Mouse (Mus musculus) heart, postnatal 4 days (tissue): ENCODE measurements around the gene Gm10188. TPM values are rescaled to one million over a fixed set of nuclear protein-coding genes. Genes with fewer than 3 reads are reported as not detected.

ENCODE experiments used
- DNase-seq: peaks from one replicate; pipeline ENCODE4 v3.0.0; 2021
- microRNA-seq, 2 experiments: library from miRNA; unstranded; fragments of <30 nt; microRNA quantifications; one replicate each; pipeline ENCODE4 v1.2.0; 2021 to 2022
- total RNA-seq, 2 experiments: library from RNA; stranded (reverse); gene quantifications; 2 replicates each; pipeline ENCODE4 v1.2.3; 2021

Gene Gm10188
- total RNA-seq, 2 experiments from 2014 or later: not detected

DNA sequence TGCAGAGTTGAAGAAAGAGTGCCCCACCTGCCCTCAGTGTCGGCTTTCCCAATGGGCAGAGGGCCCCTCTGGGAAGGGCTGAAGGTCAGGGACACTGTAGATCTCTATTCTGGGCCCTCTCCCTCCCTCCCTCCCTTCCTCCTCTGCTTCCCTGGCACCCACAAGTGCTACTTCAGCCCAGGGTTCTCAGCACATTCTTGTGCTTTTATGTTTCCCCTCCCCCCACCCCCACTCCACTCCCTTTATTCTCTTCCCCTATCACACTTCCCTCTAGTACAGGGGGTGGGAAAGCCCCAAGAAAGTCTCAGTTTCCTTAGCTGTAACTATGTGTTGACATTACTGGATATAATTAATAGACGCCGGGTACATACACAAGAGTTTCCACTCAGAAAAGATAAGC lies 34.9 kb downstream of the Gm10188 start:
- no peak for DNase-seq

- no peak for DNase-seq
Observed at GRCm38 (mm10) chr1:132193806-132194205, 35.8 kb downstream of the Gm10188 start.

DNA sequence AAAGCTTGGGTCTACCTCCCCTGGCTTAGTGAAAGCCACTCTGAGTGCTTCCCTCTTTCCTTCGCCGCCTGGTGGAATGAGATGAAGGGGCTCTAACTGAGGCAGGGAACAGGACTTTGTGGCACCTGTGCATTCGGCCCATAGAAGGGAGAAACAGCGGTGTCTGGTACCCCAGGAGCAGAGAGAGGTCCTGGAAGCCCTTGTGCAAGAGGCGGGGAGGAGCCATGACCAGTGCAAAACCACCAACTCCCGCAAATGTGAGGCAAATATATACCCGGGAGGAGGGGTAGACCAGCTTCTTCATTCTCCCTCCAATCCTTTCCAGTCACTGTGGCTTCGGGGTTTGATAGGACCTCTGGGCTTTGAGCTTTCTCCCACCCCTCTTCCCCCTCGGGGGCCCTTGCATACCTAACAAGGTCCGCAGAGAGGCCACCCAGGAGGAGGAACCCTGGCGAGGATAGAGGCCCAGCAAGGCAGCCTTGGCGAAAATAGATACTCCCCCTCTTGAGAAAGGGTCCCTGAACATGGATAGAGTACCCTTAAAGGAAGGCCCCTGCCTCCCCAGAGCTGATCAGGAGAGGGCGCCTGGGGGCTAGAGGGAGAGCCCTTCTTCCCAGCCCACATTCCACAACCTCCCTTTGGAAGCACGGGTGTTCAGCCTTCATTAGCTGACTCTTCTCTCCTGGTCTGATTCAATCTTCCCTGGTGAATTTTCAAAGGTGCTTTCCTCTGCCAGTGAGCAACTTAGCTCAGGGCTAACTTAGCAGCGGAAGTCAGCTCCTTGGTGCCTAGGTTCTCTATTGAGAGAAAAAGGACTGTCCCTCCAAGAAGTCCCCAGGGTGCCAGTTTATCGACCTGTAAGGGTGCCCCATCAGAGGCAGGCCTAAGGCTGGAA lies 37.5 kb downstream of the Gm10188 start:
- peak; percentile 28 for DNase-seq

DNA sequence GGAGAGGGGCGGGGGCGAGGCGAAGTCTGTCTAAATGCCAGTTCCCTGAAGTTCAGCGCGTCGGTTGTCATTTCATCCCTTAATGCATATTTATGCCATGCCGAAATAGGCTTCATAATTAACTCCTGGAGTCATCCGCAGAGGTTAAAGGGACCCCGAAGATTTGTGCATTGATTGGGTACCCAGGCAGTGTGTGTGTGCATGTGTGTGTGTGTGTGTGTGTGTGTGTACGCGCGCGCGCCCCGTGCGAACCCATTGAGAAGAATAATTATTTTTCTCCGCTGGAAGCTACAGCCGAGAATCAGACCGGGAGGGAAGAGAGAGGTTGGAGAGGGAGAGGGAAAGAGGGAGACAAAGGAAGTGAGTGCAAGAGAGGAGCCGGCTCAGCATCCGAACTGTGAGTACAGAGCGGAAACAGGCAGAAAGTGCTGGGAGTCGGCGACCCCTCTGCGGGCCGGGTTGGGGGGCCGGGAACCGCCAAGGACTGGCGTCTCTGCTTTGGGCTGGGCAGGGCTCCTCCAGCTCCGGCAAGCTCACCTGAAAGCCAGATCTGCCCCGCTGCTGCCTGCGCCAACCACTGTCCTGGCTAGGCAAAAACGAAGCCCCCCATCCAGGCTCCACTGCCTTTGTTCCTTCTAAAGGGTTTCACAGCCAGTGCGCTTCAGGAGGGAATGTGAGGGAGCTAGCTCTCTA lies 38.3 kb downstream of the Gm10188 start, which contains the start of the genes Lemd1 and AC124108.1:
Gene Lemd1 (plus strand): TSS at position 339 of the 693 bp plus-strand sequence.
Gene AC124108.1 (plus strand): TSS at position 365 of the 693 bp plus-strand sequence.
- no peak for DNase-seq

- DNase-seq: no peak
Observed at GRCm38 (mm10) chr1:132190621-132191092, 38.9 kb downstream of the Gm10188 start.

GRCm38 (mm10) chr1:132190040-132190513 lies 39.5 kb downstream of the Gm10188 start:
- DNase-seq: peak; percentile 36

GRCm38 (mm10) chr1:132189231-132189630 lies 40.3 kb downstream of the Gm10188 start:
- DNase-seq: no peak

- DNase-seq: no peak
Observed at GRCm38 (mm10) chr1:132188442-132189066, 41.0 kb downstream of the Gm10188 start.

DNA sequence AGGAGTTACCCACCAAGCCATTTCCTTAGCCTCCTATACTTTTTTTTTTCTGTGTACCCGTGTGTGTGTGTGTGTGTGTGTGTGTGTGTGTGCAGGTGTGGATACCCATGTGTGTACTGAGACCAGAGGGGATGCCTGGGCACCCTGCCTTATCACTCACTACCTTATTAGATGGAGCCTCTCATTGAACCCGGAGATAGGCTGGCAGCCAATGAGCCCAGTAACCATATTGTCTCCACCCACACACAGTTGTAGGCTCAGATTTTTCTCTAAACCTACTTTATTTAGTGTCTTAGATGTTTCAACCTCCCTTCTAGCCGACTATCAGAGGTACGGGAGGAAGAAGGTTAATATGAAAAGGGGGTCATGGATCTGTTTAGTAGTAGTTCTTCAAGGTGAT lies 43.3 kb downstream of the Gm10188 start:
- DNase-seq: no peak

Small RNAs within 50 kb of the gene (microRNA-seq; reads per million reads assigned to microRNA genes)
- gene Mir135b: 0 to 0.61 reads per million in 2 experiments

Other genes with a start within 250 kb of the Gm10188 start
- 100 to 1,000 TPM; 104 to 110 TPM for gene Elk4, start 222.2 kb downstream of the Gm10188 start, total RNA-seq
- gene Mfsd4a, start 161.7 kb downstream of the Gm10188 start, total RNA-seq: 1 to 10 TPM; 1.3 to 1.4 TPM
- gene Cdk18, start 90.1 kb downstream of the Gm10188 start, total RNA-seq: 1 to 10 TPM; 7.2 to 8.5 TPM
- gene Lemd1, start 38.3 kb downstream of the Gm10188 start, total RNA-seq: not detected
- not detected for gene AC124108.1, start 38.3 kb downstream of the Gm10188 start, total RNA-seq
- gene Klhdc8a, start 68.9 kb upstream of the Gm10188 start, total RNA-seq: 1 to 10 TPM; 4.1 to 5.8 TPM
- gene Nuak2, start 86.4 kb upstream of the Gm10188 start, total RNA-seq: 1 to 10 TPM; 5.3 to 5.8 TPM
- gene Tmcc2, start 161.5 kb upstream of the Gm10188 start, total RNA-seq: 10 to 100 TPM; 17.0 to 17.5 TPM
- 10 to 100 TPM; 16.9 to 17.3 TPM for gene Dstyk, start 187.8 kb upstream of the Gm10188 start, total RNA-seq
- gene Rbbp5, start 247.6 kb upstream of the Gm10188 start, total RNA-seq: 10 to 100 TPM; 20.5 to 22.0 TPM